Mouse (Mus musculus) v-Abl transformed pro-B cells (cell line): ENCODE measurements around the gene L1cam.

ENCODE experiments used
- in situ Hi-C, 2 experiments: fragments of 400-800 bp; cut with MboI; formaldehyde crosslinking; loops; one replicate each; pipeline ENCODE4 v1.15.1; 2025; ENCODE audit not compliant: unreplicated experiment in 2 of 2

Gene L1cam

GRCm38 (mm10) chrX:73895719-73896118, at the start of gene L1cam:
Gene L1cam, minus strand, starts transcription at chrX:73896105.
- in situ Hi-C loops = loop anchor here (5.0 to 10.0 kb wide), 2 partner anchors 49 to 52 kb away; no protein-coding TSS in a partner anchor

DNA sequence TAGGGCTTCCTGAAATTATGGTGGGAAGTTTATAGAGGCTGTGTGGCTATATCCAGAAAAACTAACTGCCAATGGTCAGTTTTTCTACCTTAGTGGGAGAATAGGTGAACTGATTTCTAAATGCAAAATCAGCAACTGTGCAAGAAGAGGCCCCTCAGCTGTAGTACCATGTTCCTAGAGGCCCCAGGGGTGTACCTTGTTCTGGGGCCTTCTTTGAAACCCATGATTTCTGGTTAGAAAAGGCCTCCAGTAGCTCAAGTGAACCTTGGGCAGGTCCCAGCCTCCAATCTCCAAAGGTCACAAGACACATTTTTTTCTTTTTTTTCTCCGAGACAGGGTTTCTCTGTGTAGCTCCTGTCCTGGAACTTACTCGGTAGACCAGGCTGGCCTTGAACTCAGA, 46.4 kb upstream of the L1cam start:
- in situ Hi-C loops = loop anchor here in 1 of 2 experiments (10.0 kb wide), 1 partner anchor 47 kb away; the partner anchor contains the start of genes Avpr2 and L1cam

- in situ Hi-C loops = loop anchor here in 1 of 2 experiments (10.0 kb wide), 1 partner anchor 47 kb away; the partner anchor contains the start of genes Avpr2 and L1cam
Observed at GRCm38 (mm10) chrX:73941860-73942259, 46.0 kb upstream of the L1cam start.

GRCm38 (mm10) chrX:73931871-73932270, 36.0 kb upstream of the L1cam start:
- in situ Hi-C loops = loop anchor here in 1 of 2 experiments (10.0 kb wide), 1 partner anchor 127 kb away; no protein-coding TSS in a partner anchor

DNA sequence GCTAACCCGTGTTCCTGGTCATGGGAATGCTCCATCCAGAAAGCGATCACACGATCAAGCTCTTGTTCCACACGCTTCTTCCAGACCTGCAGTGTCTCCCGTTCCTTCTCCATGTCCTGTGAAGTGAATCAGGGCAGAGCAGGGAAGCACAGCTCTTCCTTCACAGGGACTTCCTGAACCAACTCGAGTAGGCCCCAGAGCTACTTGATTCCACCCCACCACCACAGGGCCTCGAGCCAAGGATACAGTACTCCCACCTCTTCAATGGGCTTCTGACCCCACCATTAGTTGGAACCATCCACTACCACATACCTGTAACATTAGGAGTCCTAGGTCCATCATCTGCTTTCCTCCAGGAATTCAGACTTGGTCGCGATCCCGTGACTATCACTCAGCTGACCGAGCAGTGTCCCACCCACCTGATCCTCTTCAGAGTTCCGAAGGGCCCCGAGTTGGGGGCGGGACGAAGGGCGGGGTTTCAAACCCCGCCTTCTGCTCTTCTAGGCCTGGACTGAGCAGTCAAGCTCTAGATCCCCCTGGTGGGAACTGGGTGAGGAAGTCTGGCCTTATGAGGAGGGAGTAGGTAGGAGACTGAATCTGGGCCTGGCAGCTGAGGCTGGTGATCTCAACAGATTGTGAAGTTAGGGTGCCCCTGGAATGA, 34.6 kb upstream of the L1cam start, which contains the start of gene Renbp:
Gene Renbp (minus strand): TSS at position 449 of the 661 bp plus-strand sequence.
- in situ Hi-C loops = loop anchor here in 1 of 2 experiments (10.0 kb wide), 1 partner anchor 126 kb away; no protein-coding TSS in a partner anchor

GRCm38 (mm10) chrX:73922550-73922882, 26.6 kb upstream of the L1cam start:
- in situ Hi-C loops = no loop called here

GRCm38 (mm10) chrX:73921823-73922549, 26.1 kb upstream of the L1cam start, which contains the start of the genes Arhgap4 and Naa10:
Gene Arhgap4, minus strand, starts transcription at chrX:73921870.
Gene Naa10, minus strand, starts transcription at chrX:73921944.
- in situ Hi-C loops = no loop called here

DNA sequence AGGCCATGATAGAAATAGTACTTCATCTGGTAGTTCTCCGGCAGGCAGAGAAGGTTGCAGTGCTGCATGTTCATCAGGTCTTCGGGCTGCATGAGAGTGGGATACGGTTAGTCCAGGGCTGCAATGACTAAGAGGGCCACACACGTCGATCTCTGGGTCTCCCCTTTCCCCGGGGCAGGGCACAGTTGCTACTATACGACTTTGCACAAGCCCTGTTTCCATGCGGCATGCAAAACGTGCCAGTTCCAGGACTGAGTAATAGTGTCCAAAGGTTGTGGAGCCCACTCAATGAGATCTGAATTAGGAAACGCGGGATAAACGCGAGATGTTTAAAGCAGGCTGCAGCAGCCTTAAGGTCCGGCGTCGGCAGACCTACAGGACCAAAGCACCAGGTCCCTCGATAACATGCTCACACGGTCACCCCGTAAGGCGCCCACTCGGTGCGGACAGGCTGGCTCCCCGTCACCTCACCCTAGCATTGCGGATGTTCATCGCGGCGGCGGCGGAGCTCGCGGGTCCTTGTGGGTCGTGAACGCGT, 25.4 kb upstream of the L1cam start:
- in situ Hi-C loops = no loop called here

GRCm38 (mm10) chrX:73918631-73919030, 22.7 kb upstream of the L1cam start:
- in situ Hi-C loops = loop anchor here in 1 of 2 experiments (10.0 kb wide), 1 partner anchor 204 kb away; the partner anchor contains the start of genes Abcd1 and Bcap31

- in situ Hi-C loops = loop anchor here in 1 of 2 experiments (10.0 kb wide), 1 partner anchor 202 kb away; the partner anchor contains the start of genes Abcd1 and Bcap31
Observed at GRCm38 (mm10) chrX:73916945-73917344, 21.0 kb upstream of the L1cam start.

DNA sequence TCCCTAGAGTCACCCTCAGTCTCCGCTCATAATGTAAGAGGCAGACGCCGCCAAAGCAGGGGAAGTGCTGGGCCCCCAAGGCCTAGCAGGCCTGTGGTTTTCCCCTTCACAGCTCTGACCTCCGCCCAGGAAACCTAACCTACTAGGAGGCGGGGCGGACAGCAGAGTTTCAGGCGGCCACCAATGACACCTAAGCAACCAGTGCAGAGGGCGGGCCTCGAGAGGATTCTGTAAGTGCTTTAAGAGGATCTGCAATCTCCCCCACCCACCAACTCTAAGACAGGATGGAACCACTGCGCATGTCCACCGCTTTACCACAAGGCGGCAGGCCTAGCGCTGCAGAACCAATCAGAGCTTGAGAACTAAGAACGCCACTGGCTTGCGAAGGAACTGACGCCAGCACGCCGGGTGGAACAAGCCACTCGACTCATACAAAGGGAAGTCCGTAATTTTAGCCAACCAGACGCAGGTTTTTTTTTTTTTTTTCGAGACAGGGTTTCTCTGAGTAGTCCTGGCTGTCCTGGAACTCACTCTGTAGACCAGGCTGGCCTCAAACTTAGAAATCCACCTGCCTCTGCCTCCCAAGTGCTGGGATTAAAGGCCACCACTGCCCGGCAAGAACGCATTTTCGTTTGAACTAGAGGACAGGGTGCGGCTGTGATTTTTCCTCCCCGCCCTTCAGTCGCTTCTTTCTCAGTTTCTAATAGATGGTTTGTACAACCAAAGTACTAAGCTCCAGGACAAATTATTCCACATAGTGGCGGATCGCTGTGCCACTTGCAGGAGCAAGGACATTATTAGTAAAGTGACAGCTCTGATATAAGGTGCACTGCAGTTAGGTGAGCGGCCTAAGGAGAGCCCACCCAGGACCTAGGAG, 19.2 kb upstream of the L1cam start:
- in situ Hi-C loops = loop anchor here in 1 of 2 experiments (10.0 kb wide), 1 partner anchor 200 kb away; the partner anchor contains the start of genes Abcd1 and Bcap31

GRCm38 (mm10) chrX:73911588-73911987, 15.7 kb upstream of the L1cam start:
- in situ Hi-C loops = loop anchor here in 1 of 2 experiments (10.0 kb wide), 1 partner anchor 197 kb away; the partner anchor contains the start of genes Abcd1 and Bcap31

GRCm38 (mm10) chrX:73911156-73911555, 15.3 kb upstream of the L1cam start:
- in situ Hi-C loops = loop anchor here in 1 of 2 experiments (10.0 kb wide), 1 partner anchor 196 kb away; the partner anchor contains the start of genes Abcd1 and Bcap31

- in situ Hi-C loops = loop anchor here in 1 of 2 experiments (10.0 kb wide), 1 partner anchor 196 kb away; the partner anchor contains the start of genes Abcd1 and Bcap31
Observed at GRCm38 (mm10) chrX:73910451-73910850, 14.5 kb upstream of the L1cam start.

GRCm38 (mm10) chrX:73910049-73910448, 14.1 kb upstream of the L1cam start:
- in situ Hi-C loops = loop anchor here in 1 of 2 experiments (10.0 kb wide), 1 partner anchor 195 kb away; the partner anchor contains the start of genes Abcd1 and Bcap31

DNA sequence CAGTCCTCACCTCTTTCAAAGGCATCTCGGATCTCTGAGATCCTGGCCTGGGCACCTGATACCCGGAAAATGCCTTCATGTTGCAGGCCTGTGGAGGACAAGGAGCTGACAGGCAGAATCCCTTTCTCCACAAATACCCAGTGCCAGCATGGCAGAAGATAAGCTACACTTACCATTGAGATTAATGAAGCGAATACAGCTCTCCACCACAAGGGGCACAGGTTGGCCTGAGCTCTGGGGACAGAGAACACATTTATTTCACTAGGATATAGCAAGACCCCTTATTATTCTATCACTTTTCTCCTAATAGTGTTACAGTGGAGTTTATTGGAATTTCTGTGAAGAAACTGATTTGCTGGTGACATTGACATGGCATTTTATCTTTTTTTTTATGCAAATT, 2.1 kb upstream of the L1cam start:
- in situ Hi-C loops = loop anchor here (5.0 to 10.0 kb wide), 2 partner anchors 47 to 49 kb away; no protein-coding TSS in a partner anchor

GRCm38 (mm10) chrX:73892833-73893232, 3.1 kb downstream of the L1cam start:
- in situ Hi-C loops = loop anchor here in 1 of 2 experiments (5.0 to 10.0 kb wide), 2 partner anchors 52 to 96 kb away; no protein-coding TSS in a partner anchor

GRCm38 (mm10) chrX:73891551-73892152, 4.3 kb downstream of the L1cam start, which contains the start of gene Avpr2:
Gene Avpr2, plus strand, starts transcription at chrX:73892102.
- in situ Hi-C loops = loop anchor here in 1 of 2 experiments (5.0 to 10.0 kb wide), 2 partner anchors 53 to 94 kb away; no protein-coding TSS in a partner anchor

DNA sequence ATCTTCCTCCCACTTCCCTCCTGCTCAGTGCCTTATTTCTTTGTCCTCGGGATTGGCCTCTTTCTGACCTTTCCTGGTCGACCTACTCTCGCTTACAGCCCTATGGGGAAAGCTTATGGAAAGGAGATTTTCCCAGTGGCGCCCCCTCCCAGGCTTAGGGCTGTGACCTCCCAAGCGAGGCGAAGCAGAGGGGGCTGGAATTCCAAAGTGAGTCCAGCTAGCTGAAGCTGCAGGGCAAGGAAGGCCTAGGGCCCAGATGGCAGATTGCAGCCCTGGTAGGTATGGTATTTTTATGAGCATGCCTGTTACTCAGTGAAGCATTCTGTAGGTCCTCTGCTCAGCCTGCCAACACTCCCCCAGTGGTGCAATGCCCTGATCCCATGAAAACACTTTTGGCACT, 14.4 kb downstream of the L1cam start:
- in situ Hi-C loops = no loop called here
